Mouse (Mus musculus) spleen, embryonic (tissue): ENCODE measurements around the gene Gm49661.

Source experiments
- CTCF ChIA-PET: fragments of 350-600 bp; sonication (Branson Sonifier 250); formaldehyde crosslinking; loops from one replicate; lab custom pipeline; 2022; lab: Charles Lee

Gene Gm49661

DNA sequence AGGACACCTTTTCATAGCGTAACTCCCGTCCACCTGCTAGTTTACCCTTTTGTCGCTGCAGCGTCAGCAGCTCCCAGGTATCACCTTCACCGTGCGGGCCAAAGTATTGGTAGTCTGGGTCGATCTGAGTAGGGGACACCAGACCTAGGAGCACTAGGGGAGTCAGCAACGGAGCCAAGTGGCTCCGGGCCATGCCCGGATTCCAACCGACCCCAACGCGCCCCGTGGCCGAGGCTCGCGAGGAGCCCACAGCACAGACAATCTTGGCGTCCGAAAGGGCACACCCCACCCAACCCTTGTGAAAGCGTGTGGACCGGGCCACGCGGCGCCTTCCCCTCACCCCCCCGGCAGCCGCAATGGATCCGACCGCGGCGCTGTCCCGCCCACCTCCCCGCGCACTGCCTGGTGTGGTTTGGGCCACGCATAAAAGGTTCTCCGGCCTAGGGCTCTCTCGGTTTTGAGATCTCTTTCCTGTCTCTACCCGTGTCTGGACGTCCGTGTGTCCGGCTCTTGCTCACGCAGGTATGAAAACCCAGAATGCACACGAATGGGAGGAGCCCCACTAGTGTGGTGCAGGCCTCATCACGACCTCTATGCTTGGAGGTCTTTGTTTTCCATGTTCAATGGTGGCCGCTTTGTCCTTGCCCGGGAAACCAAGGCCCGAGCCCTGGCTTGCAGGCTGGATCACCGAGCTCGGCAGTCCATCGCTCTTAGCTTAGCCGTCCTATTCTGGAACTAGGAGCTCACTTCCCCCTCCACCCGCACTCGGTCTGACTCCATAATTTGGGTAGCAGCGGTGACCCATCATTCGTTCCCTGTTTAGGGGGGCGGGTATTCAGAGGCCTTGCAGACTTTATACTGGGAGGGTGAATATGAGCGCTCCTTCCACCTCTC is at the start of gene Gm49661, which contains the start of the genes Prdx2 and Rnaseh2a:
Gene Gm49661, minus strand, starts transcription at position 193 of the 894 bp plus-strand sequence.
Gene Prdx2, plus strand, starts transcription at position 347 of the 894 bp plus-strand sequence.
Gene Rnaseh2a, minus strand, starts transcription at position 527 of the 894 bp plus-strand sequence.
- CTCF ChIA-PET, result interaction anchor here (0.7 to 1.5 kb wide), 2 partner anchors 21 to 47 kb away, joined by 3 to 4 read pairs; partner anchors contain the start of gene Hook2

DNA sequence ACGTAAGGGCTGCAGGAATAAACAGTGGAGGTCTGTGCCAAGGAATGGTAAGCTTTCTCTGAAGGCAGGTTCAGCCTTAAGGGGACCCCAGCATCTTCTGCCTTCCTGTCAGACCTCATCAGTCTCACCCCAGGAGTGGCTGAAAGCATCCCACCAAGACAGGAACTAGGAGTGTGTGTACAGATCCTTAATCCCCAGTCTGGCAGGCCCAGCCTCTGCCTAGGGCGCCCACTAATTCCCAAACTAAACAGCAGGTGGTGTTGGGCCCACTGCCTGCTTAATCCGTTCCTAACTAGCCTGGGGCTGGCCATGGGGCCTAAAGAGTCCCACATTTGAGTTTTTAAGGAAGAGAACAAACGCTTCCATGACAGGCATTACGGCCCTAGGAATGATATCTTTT is 48.0 kb upstream of the Gm49661 start:
- CTCF ChIA-PET, result no interaction called here

DNA sequence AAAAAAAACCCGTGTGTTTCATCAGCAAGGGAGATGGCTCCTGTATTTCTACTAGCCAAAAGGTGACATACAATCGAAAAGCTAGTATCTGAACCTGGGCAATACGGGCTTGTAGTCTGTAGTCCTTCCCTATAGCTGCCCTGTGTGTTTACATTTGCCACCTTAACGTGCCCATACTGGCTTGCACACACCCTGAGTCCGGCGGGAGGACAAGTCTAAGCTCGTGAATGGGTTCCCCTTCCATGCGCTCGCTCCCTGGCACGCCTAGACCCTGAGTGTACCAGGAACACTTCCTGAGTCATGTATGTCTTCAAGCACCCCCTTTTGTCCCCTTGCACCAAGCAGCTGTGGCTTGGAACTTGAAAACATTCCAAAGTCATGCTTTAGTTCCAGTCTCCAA is 47.5 kb upstream of the Gm49661 start:
- CTCF ChIA-PET, result interaction anchor here (0.6 to 0.7 kb wide), 2 partner anchors 48 to 100 kb away, joined by 4 read pairs; partner anchors contain the start of genes Gm49661 and Prdx2

DNA sequence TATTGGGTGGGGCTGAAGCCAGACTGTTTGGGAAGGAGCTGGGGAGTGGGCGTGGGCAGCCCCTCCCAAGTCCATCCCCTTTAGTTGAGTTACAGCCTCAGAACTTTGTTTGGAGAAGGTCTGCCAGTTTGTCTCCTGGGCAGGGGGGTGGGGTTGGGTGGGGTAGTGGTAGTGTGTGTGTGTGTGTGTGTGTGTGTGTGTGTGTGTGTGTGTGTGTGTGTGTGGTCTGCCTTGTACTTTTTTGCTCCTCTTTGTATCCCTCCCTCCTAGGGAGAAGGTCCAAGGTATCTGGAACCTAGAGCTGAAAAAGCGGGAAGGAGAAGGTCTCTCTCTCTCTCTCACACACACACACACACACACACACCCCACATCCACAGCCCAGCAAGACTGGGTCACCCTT is 45.2 kb upstream of the Gm49661 start, which contains the start of gene Best2:
Gene Best2, minus strand, starts transcription at position 101 of the 400 bp plus-strand sequence.
- CTCF ChIA-PET, result no interaction called here

DNA sequence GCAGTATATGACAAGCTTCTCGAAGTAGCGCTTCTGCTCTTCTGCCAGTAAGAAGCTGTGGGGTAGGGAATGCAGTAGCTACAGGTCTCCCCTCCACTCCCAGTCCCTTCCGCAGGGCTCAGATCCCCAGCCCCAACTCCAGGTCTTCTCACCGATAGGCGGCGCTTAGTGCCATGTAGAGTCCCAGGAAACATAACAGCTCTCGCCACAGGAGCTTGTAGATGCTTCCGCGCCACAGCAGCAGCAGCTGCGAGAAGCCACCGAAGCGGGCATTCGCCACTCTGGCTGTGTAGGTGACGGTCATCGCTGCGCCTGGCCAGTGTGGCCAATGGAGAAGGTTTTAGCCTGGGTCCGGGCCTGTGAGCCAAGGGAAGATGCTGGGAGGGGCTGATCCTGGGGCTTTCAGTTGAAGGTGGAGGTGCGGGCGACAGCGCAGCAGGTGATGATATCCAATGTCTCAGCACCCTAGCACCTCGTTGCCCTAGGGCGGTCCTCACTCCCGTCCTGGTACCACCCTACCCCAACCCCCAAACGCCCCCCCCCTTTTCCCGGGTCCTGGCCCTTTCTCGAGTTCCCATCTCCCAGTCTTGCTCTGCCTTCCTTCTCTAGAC is 44.1 kb upstream of the Gm49661 start:
- CTCF ChIA-PET, result interaction anchor here (1.1 kb wide), 1 partner anchor 63 kb away, joined by 11 read pairs; no protein-coding TSS in a partner anchor

DNA sequence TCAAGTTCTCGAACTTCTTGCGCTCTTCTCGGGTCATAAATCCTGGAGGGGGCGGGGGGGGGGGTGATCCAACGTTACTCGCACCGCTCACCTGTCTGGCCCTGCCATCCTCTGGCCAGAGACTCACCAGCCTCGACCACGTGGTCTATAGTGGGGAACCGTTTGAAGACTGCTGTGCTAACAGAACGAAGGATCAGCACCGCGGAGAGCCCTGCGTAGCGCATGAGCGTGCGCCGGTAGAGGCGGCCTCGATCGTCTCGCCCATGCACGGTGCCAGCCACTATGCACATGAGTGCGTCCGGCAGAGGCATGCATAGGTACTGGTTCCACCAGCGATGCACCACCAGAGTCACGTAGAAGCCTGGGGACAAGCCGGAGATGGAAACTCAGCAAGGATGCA is 42.0 kb upstream of the Gm49661 start:
- CTCF ChIA-PET, result no interaction called here

DNA sequence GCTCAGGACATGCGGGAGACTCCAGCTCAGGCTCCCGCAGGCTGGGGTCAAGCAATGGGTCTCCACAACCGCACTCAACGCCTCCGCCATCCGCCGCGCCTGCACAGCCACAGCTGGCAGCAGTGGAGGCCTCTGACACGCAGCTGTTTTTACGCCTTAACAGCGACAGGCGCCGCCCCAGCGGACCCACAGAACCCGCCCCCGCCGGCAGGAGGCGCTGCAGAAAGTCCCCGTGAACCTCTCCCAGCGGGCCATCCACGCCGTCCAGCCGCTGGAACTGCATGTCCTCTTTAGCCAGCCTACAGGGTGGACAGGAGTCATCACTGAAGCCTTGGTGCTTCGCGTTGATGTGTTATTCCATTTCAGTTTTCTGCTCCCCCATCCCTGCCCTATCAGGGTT is 38.5 kb upstream of the Gm49661 start:
- CTCF ChIA-PET, result no interaction called here

DNA sequence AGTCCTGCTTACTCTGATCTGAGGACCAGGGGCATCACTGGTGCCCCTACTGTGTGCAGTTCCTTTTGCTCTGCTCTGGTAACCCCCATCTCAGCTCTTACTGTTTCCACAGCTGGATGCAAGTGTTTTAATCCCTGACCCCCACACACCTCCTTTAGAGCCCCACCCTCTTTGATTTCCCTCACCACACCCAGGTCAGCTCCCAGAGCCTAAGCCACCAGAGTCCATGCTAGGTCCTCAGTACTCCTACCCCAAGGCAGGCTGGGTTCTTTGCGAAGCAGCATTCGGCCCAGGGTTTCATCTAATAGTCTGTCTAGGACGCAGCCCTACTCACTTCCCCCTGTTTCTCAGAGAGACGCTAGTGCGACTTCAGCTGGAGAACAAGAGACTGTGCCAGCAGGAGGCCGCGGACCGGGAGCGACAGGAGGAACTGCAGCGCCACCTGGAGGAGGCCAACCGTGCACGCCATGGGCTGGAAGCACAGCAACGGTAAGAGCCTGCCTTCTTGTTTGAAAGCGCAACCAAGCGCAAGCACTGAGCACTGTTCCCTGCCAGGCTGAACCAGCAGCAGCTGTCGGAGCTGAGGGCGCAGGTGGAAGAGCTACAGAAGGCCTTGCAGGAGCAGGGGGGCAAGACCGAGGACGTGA is 28.5 kb upstream of the Gm49661 start:
- CTCF ChIA-PET, result interaction anchor here (0.7 to 4.2 kb wide), 3 partner anchors 23 to 409 kb away, joined by 3 to 19 read pairs (median 4); no protein-coding TSS in a partner anchor

DNA sequence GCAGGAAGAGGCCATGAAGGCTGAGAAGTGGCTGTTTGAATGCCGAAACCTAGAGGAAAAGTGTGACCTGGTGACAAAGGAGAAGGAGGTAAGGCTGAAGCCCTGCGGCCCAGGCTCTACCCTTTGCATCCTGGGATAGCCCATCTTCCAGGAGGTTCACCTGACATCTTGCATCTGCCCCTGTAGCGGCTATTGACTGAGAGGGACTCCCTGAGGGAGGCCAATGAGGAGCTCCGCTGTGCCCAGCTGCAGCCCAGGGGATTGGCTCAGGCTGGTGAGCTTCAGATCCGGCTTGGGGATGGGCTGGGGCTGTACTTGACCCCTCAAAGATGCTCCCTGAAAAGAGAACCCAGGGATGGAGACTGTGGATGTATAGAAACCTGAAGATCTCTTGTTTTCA is 27.7 kb upstream of the Gm49661 start:
- CTCF ChIA-PET, result interaction anchor here (4.2 kb wide), 1 partner anchor 22 kb away, joined by 19 read pairs; no protein-coding TSS in a partner anchor

DNA sequence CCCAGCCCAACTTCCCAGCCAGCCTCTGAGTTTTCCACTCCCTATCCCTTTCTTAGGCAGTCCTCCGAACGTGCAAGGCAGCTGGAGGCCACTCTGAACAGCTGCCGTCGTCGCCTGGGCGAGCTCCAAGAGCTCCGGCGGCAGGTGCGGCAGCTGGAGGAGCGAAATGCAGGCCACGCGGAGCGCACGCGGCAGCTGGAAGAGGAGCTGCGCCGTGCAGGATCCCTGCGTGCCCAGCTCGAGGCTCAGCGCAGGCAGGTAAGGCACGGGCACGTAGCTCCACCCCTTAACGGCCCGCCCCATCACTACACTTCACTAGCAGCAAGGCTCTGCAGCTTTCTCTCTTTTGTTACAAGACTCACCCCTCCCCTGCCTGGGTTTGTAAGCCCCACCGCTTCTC is 26.4 kb upstream of the Gm49661 start:
- CTCF ChIA-PET, result interaction anchor here (4.2 kb wide), 1 partner anchor 21 kb away, joined by 19 read pairs; no protein-coding TSS in a partner anchor

DNA sequence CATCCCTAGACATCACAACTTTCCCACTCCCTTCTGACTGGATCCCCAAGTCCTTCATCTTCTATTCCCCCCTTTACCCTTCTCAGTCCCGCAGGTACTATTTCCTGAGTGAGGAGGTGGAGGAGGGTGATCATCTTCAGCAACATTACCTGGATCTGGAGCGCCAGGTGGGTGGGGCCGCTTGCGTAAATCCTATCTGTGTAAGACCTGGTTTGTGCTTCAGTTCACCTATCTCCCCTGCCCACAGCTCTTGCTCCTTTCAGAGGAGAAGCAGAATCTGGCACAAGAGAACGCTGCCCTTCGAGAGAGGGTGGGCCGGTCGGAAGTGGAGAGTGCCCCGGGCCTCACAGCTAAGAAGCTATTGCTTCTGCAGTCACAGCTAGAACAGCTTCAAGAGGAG is 25.1 kb upstream of the Gm49661 start:
- CTCF ChIA-PET, result interaction anchor here (0.7 kb wide), 1 partner anchor 20 kb away, joined by 4 read pairs; no protein-coding TSS in a partner anchor

DNA sequence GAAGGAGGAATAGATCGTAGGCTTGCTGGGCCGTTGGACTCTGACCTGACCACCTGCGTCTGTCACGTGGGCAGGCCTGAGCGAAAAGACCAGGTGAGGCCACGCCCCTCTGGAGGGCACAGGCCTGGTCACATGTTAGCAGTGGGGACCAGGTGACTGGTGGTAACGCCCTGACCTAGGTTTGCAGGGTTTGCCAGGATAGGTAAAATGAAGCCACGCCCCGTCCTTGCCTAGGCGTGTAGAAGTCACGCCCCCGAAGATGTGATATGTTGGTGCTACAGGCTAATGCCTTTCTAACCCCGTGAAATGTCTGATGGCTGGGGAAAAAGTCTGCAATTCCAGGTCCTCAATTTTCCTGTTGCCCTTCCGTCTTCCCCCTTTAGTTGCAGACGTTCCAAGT is 21.6 kb upstream of the Gm49661 start:
- CTCF ChIA-PET, result interaction anchor here (1.1 to 8.0 kb wide), 2 partner anchors 14 to 22 kb away, joined by 3 to 113 read pairs; partner anchors contain the start of genes Gm49661, Junb and Prdx2

DNA sequence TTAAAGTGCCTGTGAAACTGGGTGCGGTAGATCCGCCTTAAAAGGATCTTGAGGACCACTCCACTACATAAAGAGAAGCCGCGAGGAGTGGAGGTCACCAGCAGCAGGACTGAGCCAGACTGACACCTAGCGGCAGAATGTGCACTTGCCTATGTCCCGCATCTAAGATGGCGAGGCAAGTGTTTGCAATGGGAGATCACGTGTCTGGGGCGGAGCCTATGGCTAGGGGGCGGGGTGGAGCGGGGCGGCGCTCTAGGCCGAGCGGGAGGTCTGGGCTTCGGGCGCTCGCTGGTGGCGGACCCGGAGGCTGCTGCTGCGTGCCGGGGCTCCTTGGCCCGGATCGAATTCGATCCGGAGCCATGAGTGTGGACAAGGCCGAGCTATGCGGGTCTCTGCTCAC is 21.1 kb upstream of the Gm49661 start, which contains the start of gene Hook2:
Gene Hook2, plus strand, starts transcription at position 255 of the 400 bp plus-strand sequence.
- CTCF ChIA-PET, result interaction anchor here (0.6 to 8.0 kb wide), 5 partner anchors 9 to 503 kb away, joined by 3 to 113 read pairs (median 3); partner anchors contain the start of genes Gm49661, Junb, Prdx2 and Syce2

DNA sequence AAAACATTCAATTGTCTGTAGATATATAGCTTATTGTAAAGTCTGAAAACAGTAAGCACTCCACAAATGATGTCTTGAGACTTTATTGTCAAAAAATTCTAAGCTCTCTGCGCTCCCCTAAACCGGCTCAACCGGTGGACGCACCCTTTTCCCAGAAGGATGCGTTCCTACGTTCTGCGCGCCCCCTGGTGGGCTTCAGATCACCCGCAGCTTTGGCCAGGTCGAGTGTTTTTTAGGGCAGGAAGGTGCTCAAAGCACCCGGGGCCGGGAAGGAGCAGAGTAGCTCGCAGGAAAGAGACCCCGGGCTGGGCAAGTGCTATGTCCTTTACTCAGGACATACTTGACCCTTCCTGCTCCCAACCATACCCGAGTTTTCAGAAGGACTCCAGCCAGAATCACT is 20.6 kb upstream of the Gm49661 start:
- CTCF ChIA-PET, result interaction anchor here (0.6 to 8.0 kb wide), 5 partner anchors 9 to 504 kb away, joined by 3 to 113 read pairs (median 3); partner anchors contain the start of genes Gm49661, Junb, Prdx2 and Syce2

DNA sequence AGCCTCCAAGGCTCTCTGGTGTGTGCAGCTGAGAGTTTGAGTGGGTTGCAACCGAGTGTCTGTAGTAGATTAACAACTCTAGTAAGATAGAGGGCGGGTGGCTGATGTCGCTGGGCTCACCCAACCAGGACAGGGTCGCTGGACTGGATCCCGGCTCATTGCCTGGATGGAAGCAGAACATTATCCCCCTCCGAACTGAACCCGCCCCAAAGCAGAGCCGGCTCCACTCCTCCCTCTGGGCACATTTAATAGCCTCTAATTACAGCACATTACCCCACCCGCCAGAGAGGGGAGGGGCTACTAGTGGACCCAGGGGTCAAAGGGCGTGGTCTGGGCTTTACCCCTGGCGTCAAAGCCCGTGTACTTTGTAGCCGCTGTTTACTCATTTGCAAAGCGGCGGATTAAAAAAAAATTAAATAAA is 20.1 kb upstream of the Gm49661 start:
- CTCF ChIA-PET, result interaction anchor here (0.6 to 8.0 kb wide), 5 partner anchors 8 to 118 kb away, joined by 3 to 113 read pairs (median 4); partner anchors contain the start of genes Junb, Syce2 and Wdr83

DNA sequence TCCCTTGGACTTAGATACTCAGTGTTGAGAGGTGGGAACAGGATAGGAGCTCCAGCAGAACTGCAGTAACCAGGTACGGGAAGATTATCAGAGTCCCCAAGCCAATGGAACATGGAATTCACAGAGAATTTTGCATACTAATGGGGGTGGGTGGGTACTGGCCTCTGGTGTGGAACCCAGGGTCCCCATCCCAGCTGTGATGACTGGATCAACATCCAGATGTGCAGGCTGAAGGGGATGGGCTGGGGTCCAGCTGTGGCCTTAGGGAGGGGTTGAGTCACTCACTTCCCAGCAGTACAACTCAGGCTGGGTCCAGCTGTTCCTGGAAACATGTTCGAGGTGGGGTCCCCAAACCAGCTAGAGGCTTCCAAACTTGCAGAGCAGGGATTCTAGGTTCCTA is 18.7 kb upstream of the Gm49661 start:
- CTCF ChIA-PET, result interaction anchor here (0.9 to 8.0 kb wide), 2 partner anchors 12 to 21 kb away, joined by 4 to 113 read pairs; partner anchors contain the start of gene Junb

DNA sequence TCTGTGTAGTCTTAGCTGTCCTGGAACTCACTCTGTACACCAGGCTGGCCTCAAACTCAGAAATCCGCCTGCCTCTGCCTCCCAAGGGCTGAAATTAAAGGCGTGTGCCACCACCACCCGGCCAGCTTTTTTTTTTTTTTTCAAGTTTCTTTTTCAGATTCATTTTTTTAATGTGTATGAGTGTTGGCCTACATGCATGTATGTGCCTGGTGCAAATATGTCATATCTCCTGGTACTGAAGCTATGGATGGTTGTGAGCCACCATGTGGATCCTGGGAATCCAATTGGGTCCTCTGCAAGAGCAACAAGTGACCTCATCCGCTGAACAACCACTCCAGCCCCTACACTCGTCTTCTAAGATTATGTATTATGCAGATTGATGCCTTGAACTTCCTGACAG is 18.2 kb upstream of the Gm49661 start:
- CTCF ChIA-PET, result interaction anchor here (0.6 to 8.0 kb wide), 2 partner anchors 11 to 20 kb away, joined by 4 to 113 read pairs; partner anchors contain the start of gene Junb

DNA sequence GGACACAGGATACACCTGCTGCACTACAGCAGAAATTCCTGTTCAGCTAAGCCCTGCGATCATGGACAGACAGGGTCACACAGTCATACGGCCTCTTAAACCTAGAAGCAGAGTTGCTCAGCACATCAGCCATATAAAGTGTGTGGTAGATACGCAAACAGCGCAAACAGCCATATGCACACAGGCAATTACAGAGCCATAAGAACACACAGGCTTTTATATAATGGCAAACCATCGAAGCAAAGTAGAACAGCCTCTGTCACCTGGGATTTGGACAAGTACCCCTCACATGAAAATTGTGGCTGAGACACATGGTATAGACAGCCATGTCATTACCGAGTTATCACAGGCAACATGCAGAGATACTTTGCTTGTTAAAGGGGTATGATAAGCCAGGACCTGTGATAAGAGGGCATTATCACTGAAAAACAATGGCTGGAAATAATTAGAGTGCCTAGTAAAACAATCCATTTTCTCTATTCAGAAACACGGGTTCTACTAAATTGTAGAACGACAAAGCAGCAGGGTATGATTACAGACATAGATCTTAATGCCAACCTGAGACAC is 17.2 kb upstream of the Gm49661 start:
- CTCF ChIA-PET, result interaction anchor here (8.0 kb wide), 1 partner anchor 10 kb away, joined by 113 read pairs; the partner anchor contains the start of gene Junb

DNA sequence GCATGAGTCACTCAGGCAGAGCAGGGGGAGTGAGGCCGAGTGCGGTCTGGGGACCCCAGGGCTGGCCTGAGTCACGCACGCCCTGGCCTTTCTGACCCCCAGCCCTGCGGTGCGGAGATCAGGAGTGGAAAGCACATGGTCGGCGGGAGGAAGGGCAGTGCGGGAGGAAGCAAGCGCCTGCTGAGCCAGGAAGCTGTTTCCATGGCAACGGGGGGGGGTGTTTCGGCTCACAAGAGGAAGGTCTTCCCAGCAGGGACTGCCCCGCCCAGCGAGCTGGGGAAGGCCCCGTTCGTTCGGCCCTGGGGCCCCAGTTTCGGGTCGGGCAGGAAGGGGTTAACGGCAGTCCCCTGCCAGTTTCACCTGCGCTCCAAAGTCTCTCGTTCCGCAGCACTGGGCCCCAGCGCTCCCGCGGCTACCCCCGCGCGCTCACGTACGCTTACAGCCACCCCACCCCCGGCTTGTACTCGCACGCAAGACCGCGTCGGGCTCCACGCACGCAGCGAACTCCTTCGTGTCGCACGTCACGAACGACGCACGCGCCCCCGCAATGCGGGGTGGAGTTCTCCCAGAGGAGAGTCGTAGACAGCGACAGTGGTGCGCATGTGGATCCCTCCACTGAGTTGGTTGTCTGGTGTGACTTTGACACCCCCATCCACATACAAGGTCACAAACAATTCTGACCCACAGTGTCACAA is 16.6 kb upstream of the Gm49661 start:
- CTCF ChIA-PET, result interaction anchor here (8.0 kb wide), 1 partner anchor 9 kb away, joined by 113 read pairs; the partner anchor contains the start of gene Junb
